Comparison of ENCODE assay signal across 23 mouse cellular contexts in genomic region chr1:87282413-87282788, GRCm38 (mm10). TPM values are rescaled to one million over a fixed set of nuclear protein-coding genes. Genes with fewer than 3 reads are reported as not detected.
DNase-seq lines count a peak whose midpoint lies in the region; ATAC-seq and TF ChIP-seq lines count a peak whose summit lies in the region.
"Had no signal": no experiment of that assay in that cellular context is flagged by ENCODE, and none has a peak within 500 bp of the region (broad histone marks: within the 10 kb centered on the region; RNA-seq: fewer than 3 reads in every experiment).

No protein-coding gene starts in this region.

- H3K4me3 ChIP-seq in forebrain, embryonic 10.5 days = no peak overlapping the region
- no peak overlapping the region for H3K4me3 ChIP-seq in forebrain, embryonic 12.5 days (replicated peaks)
- H3K4me3 ChIP-seq in liver, postnatal 0 days (ENCODE audit: low read depth, low read length) = no peak overlapping the region
- H3K4me3 ChIP-seq in liver, embryonic 12.5 days = no peak overlapping the region
- H3K4me3 ChIP-seq in limb, embryonic 10.5 days = no peak overlapping the region
- H3K4me3 ChIP-seq: hindbrain, embryonic 15.5 days; limb, embryonic 15.5 days had no signal

- 0 out of 2 replicates have a peak overlapping the region, but pooled peaks have one; percentile 49 for H3K27ac ChIP-seq in forebrain, embryonic 10.5 days
- H3K27ac ChIP-seq in forebrain, embryonic 12.5 days = no peak overlapping the region
- no peak overlapping the region for H3K27ac ChIP-seq in liver, postnatal 0 days (ENCODE audit: low read depth)
- H3K27ac ChIP-seq in liver, embryonic 12.5 days = no peak overlapping the region
- H3K27ac ChIP-seq in limb, embryonic 10.5 days = peak overlapping the region; percentile 62; the same call in 1 of the 2 replicates
- H3K27ac ChIP-seq: embryonic facial prominence, embryonic 10.5 days; heart, embryonic 10.5 days; hindbrain, embryonic 15.5 days; limb, embryonic 15.5 days had no signal

- ATAC-seq in forebrain, embryonic 12.5 days (ENCODE audit: low FRiP score) = no peak
- no peak for ATAC-seq in liver, postnatal 0 days
- no peak for ATAC-seq in liver, embryonic 12.5 days
- ATAC-seq: intestine, embryonic 16.5 days; midbrain, embryonic 16.5 days had no signal

- no peaks in the 10 kb centered on the region for H3K9me3 ChIP-seq in forebrain, embryonic 10.5 days
- peaks cover 5% of the 10 kb centered on the region; the same call in 1 of the 2 replicates for H3K9me3 ChIP-seq in forebrain, embryonic 12.5 days
- H3K9me3 ChIP-seq in liver, postnatal 0 days (ENCODE audit: low read length) = no peaks in the 10 kb centered on the region
- no peaks in the 10 kb centered on the region for H3K9me3 ChIP-seq in liver, embryonic 12.5 days (replicated peaks)
- H3K9me3 ChIP-seq in limb, embryonic 10.5 days (replicated peaks) = no peaks in the 10 kb centered on the region
- H3K9me3 ChIP-seq: embryonic facial prominence, embryonic 10.5 days; heart, embryonic 10.5 days; hindbrain, embryonic 15.5 days; limb, embryonic 15.5 days had no signal

- no peak for DNase-seq in forebrain, embryonic 10.5 days (ENCODE audit: extremely low spot score, low spot score)
- DNase-seq in liver, postnatal 0 days = no peak
- peak; percentile 56 for DNase-seq in ES-CJ7 (ENCODE audit: low read depth, low spot score)
- no peak for DNase-seq in limb, embryonic 10.5 days (ENCODE audit: low spot score)
- no peak for DNase-seq in kidney, postnatal 25 days
- no peak for DNase-seq in left cerebral cortex, postnatal 14 days (ENCODE audit: low spot score in 2 of 2)
- DNase-seq: cerebellum, adult 9-11 months; kidney, postnatal 36 days; lung, adult 18-20 months; lung, postnatal 10 days; spleen, adult 18-20 months; thymus, postnatal 25 days had no signal

- peaks cover 47% of the 10 kb centered on the region for H3K4me1 ChIP-seq in forebrain, embryonic 10.5 days
- 0 out of 2 replicates have a peak, but pooled peaks cover 8% of the 10 kb centered on the region for H3K4me1 ChIP-seq in forebrain, embryonic 12.5 days
- no peaks in the 10 kb centered on the region for H3K4me1 ChIP-seq in liver, postnatal 0 days (ENCODE audit: insufficient read depth)
- H3K4me1 ChIP-seq in liver, embryonic 12.5 days = no peaks in the 10 kb centered on the region
- H3K4me1 ChIP-seq in limb, embryonic 10.5 days = peaks cover 14% of the 10 kb centered on the region
- H3K4me1 ChIP-seq: hindbrain, embryonic 15.5 days; limb, embryonic 15.5 days had no signal

- peak; percentile 14; the same call in 1 of the 2 replicates for TF ChIP-seq CTCF in liver, postnatal 0 days (IDR thresholded peaks at IDR 0.05; ENCODE audit: low read depth)

- WGBS in forebrain, embryonic 10.5 days = 72% methylated on average over 6 of the region's 6 CpGs
- 75% methylated on average over 6 of the region's 6 CpGs for WGBS in forebrain, embryonic 12.5 days
- WGBS in liver, postnatal 0 days (ENCODE audit: insufficient replicate concordance) = 53% methylated on average over 6 of the region's 6 CpGs
- 57% methylated on average over 6 of the region's 6 CpGs for WGBS in liver, embryonic 12.5 days (ENCODE audit: insufficient replicate concordance)
- 72% methylated on average over 6 of the region's 6 CpGs for WGBS in limb, embryonic 10.5 days

- no peaks in the 10 kb centered on the region for H3K36me3 ChIP-seq in forebrain, embryonic 10.5 days (replicated peaks)
- no peaks in the 10 kb centered on the region for H3K36me3 ChIP-seq in forebrain, embryonic 12.5 days (replicated peaks)
- H3K36me3 ChIP-seq in liver, postnatal 0 days (replicated peaks; ENCODE audit: insufficient read depth, low read length) = no peaks in the 10 kb centered on the region
- H3K36me3 ChIP-seq in liver, embryonic 12.5 days = no peaks in the 10 kb centered on the region
- H3K36me3 ChIP-seq in limb, embryonic 10.5 days = no peaks in the 10 kb centered on the region
- H3K36me3 ChIP-seq: embryonic facial prominence, embryonic 10.5 days; heart, embryonic 10.5 days; hindbrain, embryonic 15.5 days; limb, embryonic 15.5 days had no signal

- intact Hi-C loops in left cerebral cortex, postnatal 14 days (cut with DNase I) = no loop called here

- TF ChIP-seq EP300 in liver, postnatal 0 days (IDR thresholded peaks at IDR 0.05; ENCODE audit: low read depth) = no peak

- no peak overlapping the region for H3K9ac ChIP-seq in forebrain, embryonic 12.5 days
- no peak overlapping the region for H3K9ac ChIP-seq in liver, postnatal 0 days (replicated peaks)
- H3K9ac ChIP-seq in liver, embryonic 12.5 days = no peak overlapping the region
- H3K9ac ChIP-seq: hindbrain, embryonic 15.5 days; limb, embryonic 15.5 days had no signal

- H3K4me2 ChIP-seq in forebrain, embryonic 12.5 days = no peak overlapping the region
- peak overlapping the region; percentile 54; the same call in 1 of the 2 replicates for H3K4me2 ChIP-seq in liver, postnatal 0 days (ENCODE audit: low read depth, low read length)
- no peak overlapping the region for H3K4me2 ChIP-seq in liver, embryonic 12.5 days
- H3K4me2 ChIP-seq: hindbrain, embryonic 15.5 days; limb, embryonic 15.5 days had no signal

- H3K27me3 ChIP-seq in forebrain, embryonic 10.5 days (ENCODE audit: poor library complexity, severe bottlenecking) = peaks cover 10% of the 10 kb centered on the region; the same call in 1 of the 2 replicates
- H3K27me3 ChIP-seq in forebrain, embryonic 12.5 days = no peaks in the 10 kb centered on the region
- no peaks in the 10 kb centered on the region for H3K27me3 ChIP-seq in liver, postnatal 0 days (ENCODE audit: insufficient read depth, low read length)
- H3K27me3 ChIP-seq in liver, embryonic 12.5 days (replicated peaks) = 0 out of 2 replicates have a peak, but pooled peaks cover 14% of the 10 kb centered on the region
- no peaks in the 10 kb centered on the region for H3K27me3 ChIP-seq in limb, embryonic 10.5 days (ENCODE audit: low read depth, poor library complexity, severe bottlenecking)
- H3K27me3 ChIP-seq: hindbrain, embryonic 15.5 days; limb, embryonic 15.5 days had no signal

RNA-seq across cellular contexts. Expression of gene Efhd1, which starts 18.2 kb away (rescaled TPM):
- 1.6 and 2.5 TPM in 2 replicates for polyA plus RNA-seq in forebrain, embryonic 10.5 days (2016; fragmentation: Nextera tagmentation; extraction: Ambion mirVana)
- 1.5 and 1.6 TPM in 2 replicates for polyA plus RNA-seq in forebrain, embryonic 12.5 days (2016; fragmentation: Nextera tagmentation; extraction: Ambion mirVana)
- polyA plus RNA-seq in liver, postnatal 0 days (2015; fragmentation: Nextera tagmentation; extraction: Ambion mirVana) = 0.24 and 0.26 TPM in 2 replicates
- not detected in 2 replicates for polyA plus RNA-seq in liver, embryonic 12.5 days (2016; fragmentation: Nextera tagmentation; extraction: Ambion mirVana)
- polyA plus RNA-seq in limb, embryonic 10.5 days (2016; fragmentation: Nextera tagmentation; extraction: Ambion mirVana) = 0.10 and 0.11 TPM in 2 replicates
- total RNA-seq in left cerebral cortex, postnatal 14 days (2021) = 1 to 10 TPM; 4.8 to 6.3 TPM
- total RNA-seq: common myeloid progenitor, adult 5-6 weeks; hematopoietic stem cell, adult 5-6 weeks; neutrophil, adult 5-6 weeks had no signal

RNA-seq across cellular contexts. Expression of gene Gigyf2, which starts 44.4 kb away (rescaled TPM):
- 47.4 and 52.6 TPM in 2 replicates for polyA plus RNA-seq in forebrain, embryonic 10.5 days (2016; fragmentation: Nextera tagmentation; extraction: Ambion mirVana)
- 59.2 and 61.8 TPM in 2 replicates for polyA plus RNA-seq in forebrain, embryonic 12.5 days (2016; fragmentation: Nextera tagmentation; extraction: Ambion mirVana)
- polyA plus RNA-seq in liver, postnatal 0 days (2015; fragmentation: Nextera tagmentation; extraction: Ambion mirVana) = 12.1 and 13.3 TPM in 2 replicates
- polyA plus RNA-seq in liver, embryonic 12.5 days (2016; fragmentation: Nextera tagmentation; extraction: Ambion mirVana) = 25.4 and 27.8 TPM in 2 replicates
- polyA plus RNA-seq in limb, embryonic 10.5 days (2016; fragmentation: Nextera tagmentation; extraction: Ambion mirVana) = 45.2 and 49.1 TPM in 2 replicates
- 10 to 100 TPM; 81.0 to 82.5 TPM for total RNA-seq in left cerebral cortex, postnatal 14 days (2021)

Comparison
In these comparisons a context has a peak if more than half of its experiments do, and no peak if none do; other contexts are left out.
1. H3K27ac ChIP-seq: peak in forebrain, embryonic 10.5 days (single experiment) and limb, embryonic 10.5 days (single experiment); none in forebrain, embryonic 12.5 days (single experiment), liver, postnatal 0 days (single experiment) and liver, embryonic 12.5 days (single experiment).